Mouse (Mus musculus): ENCODE data around the gene Paqr5. TPM values are rescaled to one million over a fixed set of nuclear protein-coding genes. Genes with fewer than 3 reads are reported as not detected.

The Paqr5 gene
- polyA plus RNA-seq, 1 experiment from 2014 or later: 30.6 TPM

- 82% methylated on average over 13 of the region's 13 CpGs for WGBS
- no peak; the same call in 1 of the 2 replicates for ATAC-seq (ENCODE audit: insufficient read depth, low FRiP score, low read depth)
Observed at GRCm38 (mm10) chr9:61977258-61977945, 49.3 kb downstream of the Paqr5 start.

GRCm38 (mm10) chr9:61972031-61972430, 54.6 kb downstream of the Paqr5 start:
- no peak overlapping the region for H3K9ac ChIP-seq
- no peak overlapping the region for H3K4me3 ChIP-seq (replicated peaks)
- H3K4me1 ChIP-seq: no peaks in the 10 kb centered on the region
- no peak overlapping the region for H3K27ac ChIP-seq
- H3K27me3 ChIP-seq (replicated peaks): no peaks in the 10 kb centered on the region
- no peaks in the 10 kb centered on the region for H3K9me3 ChIP-seq
- no peak for ATAC-seq (ENCODE audit: insufficient read depth, low FRiP score, low read depth)
- H3K4me2 ChIP-seq: no peak overlapping the region
- 69% methylated on average over 9 of the region's 9 CpGs for WGBS
- H3K36me3 ChIP-seq: no peaks in the 10 kb centered on the region

More at GRCm38 (mm10) chr9:61977258-61977945, 49.3 kb downstream of the Paqr5 start:
- H3K27ac ChIP-seq: no peak overlapping the region
- H3K27me3 ChIP-seq (replicated peaks): no peaks in the 10 kb centered on the region
- no peak overlapping the region for H3K4me3 ChIP-seq (replicated peaks)
- H3K36me3 ChIP-seq: no peaks in the 10 kb centered on the region
- H3K4me1 ChIP-seq: no peaks in the 10 kb centered on the region
- no peak overlapping the region for H3K9ac ChIP-seq
- H3K4me2 ChIP-seq: no peak overlapping the region
- H3K9me3 ChIP-seq: no peaks in the 10 kb centered on the region

- no peak for ATAC-seq (ENCODE audit: insufficient read depth, low FRiP score, low read depth)
- WGBS: 63% methylated on average over 3 of the region's 3 CpGs
- H3K4me3 ChIP-seq (replicated peaks): no peak overlapping the region
Observed at GRCm38 (mm10) chr9:61971045-61971444, 55.6 kb downstream of the Paqr5 start.

GRCm38 (mm10) chr9:61967357-61967756, 59.3 kb downstream of the Paqr5 start:
- no peak for ATAC-seq (ENCODE audit: insufficient read depth, low FRiP score, low read depth)
- Histone ChIP-seq H3K27ac (no peak overlapping the region), H3K4me3 (replicated peaks) (no peak overlapping the region), H3K9me3 (no peaks in the 10 kb centered on the region), H3K4me1 (peaks cover 7% of the 10 kb centered on the region; the same call in 1 of the 2 replicates), H3K27me3 (replicated peaks) (no peaks in the 10 kb centered on the region), H3K36me3 (no peaks in the 10 kb centered on the region), H3K9ac (no peak overlapping the region), H3K4me2 (no peak overlapping the region)
- 73% methylated on average over 10 of the region's 10 CpGs for WGBS

More at GRCm38 (mm10) chr9:61971045-61971444, 55.6 kb downstream of the Paqr5 start:
- H3K4me1 ChIP-seq: no peaks in the 10 kb centered on the region
- H3K4me2 ChIP-seq: no peak overlapping the region
- no peak overlapping the region for H3K9ac ChIP-seq
- no peaks in the 10 kb centered on the region for H3K27me3 ChIP-seq (replicated peaks)
- H3K36me3 ChIP-seq: no peaks in the 10 kb centered on the region
- no peaks in the 10 kb centered on the region for H3K9me3 ChIP-seq
- no peak overlapping the region for H3K27ac ChIP-seq

GRCm38 (mm10) chr9:61965987-61966386, 60.7 kb downstream of the Paqr5 start:
- no peaks in the 10 kb centered on the region for H3K27me3 ChIP-seq (replicated peaks)
- H3K4me2 ChIP-seq: no peak overlapping the region
- ATAC-seq (ENCODE audit: insufficient read depth, low FRiP score, low read depth): no peak
- no peak overlapping the region for H3K27ac ChIP-seq
- 84% methylated on average over 7 of the region's 7 CpGs for WGBS
- no peak overlapping the region for H3K9ac ChIP-seq
- H3K4me3 ChIP-seq (replicated peaks): no peak overlapping the region
- peaks cover 7% of the 10 kb centered on the region; the same call in 1 of the 2 replicates for H3K4me1 ChIP-seq
- no peaks in the 10 kb centered on the region for H3K9me3 ChIP-seq
- no peaks in the 10 kb centered on the region for H3K36me3 ChIP-seq

- Histone ChIP-seq H3K9me3 (no peaks in the 10 kb centered on the region), H3K4me2 (no peak overlapping the region), H3K27ac (no peak overlapping the region), H3K4me3 (replicated peaks) (no peak overlapping the region), H3K9ac (no peak overlapping the region), H3K27me3 (replicated peaks) (no peaks in the 10 kb centered on the region), H3K4me1 (peaks cover 11% of the 10 kb centered on the region; the same call in 1 of the 2 replicates), H3K36me3 (no peaks in the 10 kb centered on the region)
- WGBS: 37% methylated on average over 4 of the region's 4 CpGs
- no peak for ATAC-seq (ENCODE audit: insufficient read depth, low FRiP score, low read depth)
Observed at GRCm38 (mm10) chr9:61965411-61965930, 61.2 kb downstream of the Paqr5 start.

GRCm38 (mm10) chr9:61963356-61963755, 63.3 kb downstream of the Paqr5 start:
- H3K4me2 ChIP-seq: no peak overlapping the region
- 72% methylated on average over 6 of the region's 6 CpGs for WGBS
- H3K36me3 ChIP-seq: no peaks in the 10 kb centered on the region
- no peaks in the 10 kb centered on the region for H3K9me3 ChIP-seq
- no peak overlapping the region for H3K27ac ChIP-seq
- ATAC-seq (ENCODE audit: insufficient read depth, low FRiP score, low read depth): no peak
- no peaks in the 10 kb centered on the region for H3K27me3 ChIP-seq (replicated peaks)
- H3K4me3 ChIP-seq (replicated peaks): no peak overlapping the region
- H3K4me1 ChIP-seq: peaks cover 12% of the 10 kb centered on the region; the same call in 1 of the 2 replicates
- H3K9ac ChIP-seq: no peak overlapping the region

- WGBS: 83% methylated on average over 4 of the region's 4 CpGs
- ATAC-seq (ENCODE audit: insufficient read depth, low FRiP score, low read depth): no peak
- no peak overlapping the region for H3K27ac ChIP-seq
Observed at GRCm38 (mm10) chr9:61961181-61961580, 65.5 kb downstream of the Paqr5 start.

GRCm38 (mm10) chr9:61960753-61961152, 65.9 kb downstream of the Paqr5 start:
- H3K9me3 ChIP-seq: no peaks in the 10 kb centered on the region
- 36% methylated on average over 5 of the region's 5 CpGs for WGBS
- H3K27ac ChIP-seq: peak overlapping the region; percentile 78
- H3K4me3 ChIP-seq (replicated peaks): no peak overlapping the region
- H3K27me3 ChIP-seq (replicated peaks): no peaks in the 10 kb centered on the region
- no peaks in the 10 kb centered on the region for H3K36me3 ChIP-seq
- no peak overlapping the region for H3K9ac ChIP-seq
- H3K4me1 ChIP-seq: peaks cover 10% of the 10 kb centered on the region; the same call in 1 of the 2 replicates
- no peak for ATAC-seq (ENCODE audit: insufficient read depth, low FRiP score, low read depth)
- no peak overlapping the region for H3K4me2 ChIP-seq

More at GRCm38 (mm10) chr9:61961181-61961580, 65.5 kb downstream of the Paqr5 start:
- no peaks in the 10 kb centered on the region for H3K27me3 ChIP-seq (replicated peaks)
- no peaks in the 10 kb centered on the region for H3K36me3 ChIP-seq
- peaks cover 12% of the 10 kb centered on the region; the same call in 1 of the 2 replicates for H3K4me1 ChIP-seq
- no peak overlapping the region for H3K9ac ChIP-seq
- H3K9me3 ChIP-seq: no peaks in the 10 kb centered on the region
- H3K4me3 ChIP-seq (replicated peaks): no peak overlapping the region
- no peak overlapping the region for H3K4me2 ChIP-seq

GRCm38 (mm10) chr9:61959921-61960569, 66.6 kb downstream of the Paqr5 start:
- H3K9me3 ChIP-seq: no peaks in the 10 kb centered on the region
- H3K27me3 ChIP-seq (replicated peaks): no peaks in the 10 kb centered on the region
- H3K27ac ChIP-seq: peak overlapping the region; percentile 78
- no peak overlapping the region for H3K4me3 ChIP-seq (replicated peaks)
- ATAC-seq (ENCODE audit: insufficient read depth, low FRiP score, low read depth): peak; percentile 82
- H3K4me2 ChIP-seq: no peak overlapping the region
- WGBS: 73% methylated on average over 1 of the region's 1 CpGs
- H3K9ac ChIP-seq: no peak overlapping the region
- H3K4me1 ChIP-seq: 0 out of 2 replicates have a peak, but pooled peaks cover 5% of the 10 kb centered on the region
- H3K36me3 ChIP-seq: no peaks in the 10 kb centered on the region

- H3K9me3 ChIP-seq: no peaks in the 10 kb centered on the region
- H3K36me3 ChIP-seq: no peaks in the 10 kb centered on the region
- H3K27ac ChIP-seq: no peak overlapping the region
- no peak overlapping the region for H3K4me2 ChIP-seq
- H3K9ac ChIP-seq: no peak overlapping the region
- H3K27me3 ChIP-seq (replicated peaks): no peaks in the 10 kb centered on the region
- no peak overlapping the region for H3K4me3 ChIP-seq (replicated peaks)
- no peak for ATAC-seq (ENCODE audit: insufficient read depth, low FRiP score, low read depth)
- H3K4me1 ChIP-seq: no peaks in the 10 kb centered on the region
Observed at GRCm38 (mm10) chr9:61954707-61955106, 71.9 kb downstream of the Paqr5 start.

- Histone ChIP-seq H3K4me2 (no peak overlapping the region), H3K9me3 (no peaks in the 10 kb centered on the region), H3K27me3 (replicated peaks) (no peaks in the 10 kb centered on the region), H3K9ac (no peak overlapping the region), H3K4me3 (replicated peaks) (no peak overlapping the region), H3K27ac (no peak overlapping the region), H3K4me1 (0 out of 2 replicates have a peak, but pooled peaks cover 3% of the 10 kb centered on the region), H3K36me3 (no peaks in the 10 kb centered on the region)
- no peak for ATAC-seq (ENCODE audit: insufficient read depth, low FRiP score, low read depth)
- 65% methylated on average over 7 of the region's 7 CpGs for WGBS
Observed at GRCm38 (mm10) chr9:61952241-61952640, 74.4 kb downstream of the Paqr5 start.

Measured in stomach, embryonic 15.5 days (tissue).